Mouse (Mus musculus) MEL (cell line): ENCODE data around the gene Zfp280c. TPM values are rescaled to one million over a fixed set of nuclear protein-coding genes. Genes with fewer than 3 reads are reported as not detected.

Source experiments
- DNase-seq: peaks from one replicate; pipeline ENCODE4 v3.0.0; 2011; ENCODE audit warnings: low read depth, low spot score
- H3K27ac ChIP-seq: 2 replicates; pipeline ENCODE4 v1.5.1; 2012; ENCODE audit warnings: low read depth, mild to moderate bottlenecking, control low read depth, low read length, moderate library complexity; ENCODE audit not compliant: control insufficient read depth
- H3K27me3 ChIP-seq, 2 experiments: fragments of 150-350 bp in 1 of 2; sonication (generic) in 1 of 2; 2 replicates each; pipeline ENCODE4 v1.6.1; 2012; ENCODE audit warnings: low read length in 2 of 2, mild to moderate bottlenecking in 2 of 2, improper control_type of control experiment in 1 of 2, moderate library complexity in 1 of 2; ENCODE audit not compliant: insufficient read depth in 2 of 2, control insufficient read depth in 1 of 2
- H3K36me3 ChIP-seq, 2 experiments: 2 replicates each; pipeline ENCODE4 v1.6.1; 2012 to 2014; ENCODE audit warnings: low read length in 2 of 2, improper control_type of control experiment in 1 of 2, inconsistent platforms in 1 of 2, mild to moderate bottlenecking in 1 of 2; ENCODE audit not compliant: insufficient read depth in 2 of 2, control insufficient read depth in 1 of 2
- H3K4me1 ChIP-seq, 2 experiments: fragments of 150-350 bp in 1 of 2; sonication (generic) in 1 of 2; 2 replicates each; pipeline ENCODE4 v1.6.1; 2012; ENCODE audit warnings: low read length in 2 of 2, improper control_type of control experiment in 1 of 2, mild to moderate bottlenecking in 1 of 2; ENCODE audit not compliant: insufficient read depth in 2 of 2, control insufficient read depth in 1 of 2
- H3K4me3 ChIP-seq, 2 experiments: fragments of 150-350 bp in 1 of 2; sonication (generic) in 1 of 2; 2 replicates each; pipeline ENCODE4 v1.5.1; 2012; ENCODE audit warnings: low read depth in 2 of 2, low read length in 2 of 2, mild to moderate bottlenecking in 2 of 2, moderate library complexity in 2 of 2, control low read depth in 1 of 2, improper control_type of control experiment in 1 of 2; ENCODE audit not compliant: control insufficient read depth in 1 of 2, insufficient read depth in 1 of 2
- H3K79me2 ChIP-seq: 2 replicates; pipeline ENCODE4 v1.6.1; 2012; ENCODE audit warnings: mild to moderate bottlenecking, low read length, moderate library complexity; ENCODE audit not compliant: control insufficient read depth, poor library complexity, insufficient read depth
- H3K9ac ChIP-seq: 2 replicates; pipeline ENCODE4 v1.6.1; 2012; ENCODE audit warnings: low read depth, mild to moderate bottlenecking, control low read depth, low read length, moderate library complexity; ENCODE audit not compliant: control insufficient read depth, poor library complexity, severe bottlenecking
- H3K9me3 ChIP-seq: fragments of 150-350 bp; sonication (generic); replicated peaks from 2 replicates; pipeline ENCODE4 v1.6.1; 2012; ENCODE audit warnings: mild to moderate bottlenecking, low read length, improper control_type of control experiment, moderate library complexity; ENCODE audit not compliant: insufficient read depth
- BHLHE40 ChIP-seq: IDR thresholded peaks from 2 replicates; pipeline ENCODE4 v1.6.1; 2012; ENCODE audit warnings: low read depth, mild to moderate bottlenecking, inconsistent platforms, low read length, improper control_type of control experiment, borderline replicate concordance
- CHD2 ChIP-seq: IDR thresholded peaks from 2 replicates; pipeline ENCODE4 v1.6.1; 2011; ENCODE audit warnings: low read length, improper control_type of control experiment
- CTCF ChIP-seq, 3 experiments: IDR thresholded peaks in 2 of 3; conservative IDR thresholded peaks in 1 of 3; 2 replicates each; pipeline ENCODE4 v1.5.1; 2011 to 2012; ENCODE audit warnings: low read length in 3 of 3, low read depth in 2 of 3, mild to moderate bottlenecking in 2 of 3, improper control_type of control experiment in 1 of 3, inconsistent platforms in 1 of 3, mixed read lengths in 1 of 3, moderate library complexity in 1 of 3; ENCODE audit not compliant: control insufficient read depth in 1 of 3, insufficient read depth in 1 of 3, poor library complexity in 1 of 3, severe bottlenecking in 1 of 3
- E2F4 ChIP-seq: IDR thresholded peaks from 2 replicates; pipeline ENCODE4 v1.6.1; 2011; ENCODE audit warnings: low read depth, low read length, improper control_type of control experiment, borderline replicate concordance
- ELF1 ChIP-seq: IDR thresholded peaks from 2 replicates; pipeline ENCODE4 v1.6.1; 2014; ENCODE audit warnings: low read depth, mild to moderate bottlenecking, inconsistent platforms, low read length, improper control_type of control experiment, moderate library complexity
- EP300 ChIP-seq, 2 experiments: IDR thresholded peaks; 2 replicates each; pipeline ENCODE4 v1.6.1; 2011; ENCODE audit warnings: improper control_type of control experiment in 2 of 2, low read length in 2 of 2, low read depth in 1 of 2, mild to moderate bottlenecking in 1 of 2
- ETS1 ChIP-seq: IDR thresholded peaks from 2 replicates; pipeline ENCODE4 v1.6.1; 2012; ENCODE audit warnings: low read depth, mild to moderate bottlenecking, inconsistent platforms, low read length, improper control_type of control experiment, moderate library complexity
- GABPA ChIP-seq: IDR thresholded peaks from 2 replicates; pipeline ENCODE4 v1.6.1; 2012; ENCODE audit warnings: low read depth, mild to moderate bottlenecking, inconsistent platforms, low read length, improper control_type of control experiment, moderate library complexity
- JUND ChIP-seq: IDR thresholded peaks from 2 replicates; pipeline ENCODE4 v1.6.1; 2011; ENCODE audit warnings: low read depth, mild to moderate bottlenecking, improper control_type of control experiment, low read length
- KAT2A ChIP-seq: conservative IDR thresholded peaks from 2 replicates; pipeline ENCODE4 v1.6.1; 2012; ENCODE audit warnings: low read depth, low read length, improper control_type of control experiment, inconsistent platforms
- MAFK ChIP-seq: IDR thresholded peaks from 2 replicates; pipeline ENCODE4 v1.6.1; 2011; ENCODE audit warnings: low read depth, mild to moderate bottlenecking, low read length, improper control_type of control experiment, borderline replicate concordance
- MAX ChIP-seq: IDR thresholded peaks from 2 replicates; pipeline ENCODE4 v1.6.1; 2011; ENCODE audit warnings: low read length, improper control_type of control experiment
- MEF2A ChIP-seq: IDR thresholded peaks from 2 replicates; pipeline ENCODE4 v1.6.1; 2014; ENCODE audit warnings: low read depth, mild to moderate bottlenecking, inconsistent platforms, low read length, improper control_type of control experiment; ENCODE audit not compliant: poor library complexity, insufficient replicate concordance, severe bottlenecking; ENCODE audit errors: extremely low read depth
- MXI1 ChIP-seq: IDR thresholded peaks from 2 replicates; pipeline ENCODE4 v1.6.1; 2011; ENCODE audit warnings: mild to moderate bottlenecking, low read depth, low read length, improper control_type of control experiment
- MYB ChIP-seq: IDR thresholded peaks from 2 replicates; pipeline ENCODE4 v1.6.1; 2011; ENCODE audit warnings: mild to moderate bottlenecking, low read depth, low read length, improper control_type of control experiment
- MYC ChIP-seq: IDR thresholded peaks from 2 replicates; pipeline ENCODE4 v1.6.1; 2011; ENCODE audit warnings: low read depth, mild to moderate bottlenecking, low read length, improper control_type of control experiment, moderate library complexity
- NELFE ChIP-seq: IDR thresholded peaks from 2 replicates; pipeline ENCODE4 v1.6.1; 2011; ENCODE audit warnings: low read depth, low read length, improper control_type of control experiment
- NRF1 ChIP-seq: IDR thresholded peaks from 2 replicates; pipeline ENCODE4 v1.6.1; 2014; ENCODE audit warnings: low read depth, mild to moderate bottlenecking, inconsistent platforms, low read length, improper control_type of control experiment, moderate library complexity; ENCODE audit not compliant: poor library complexity, insufficient read depth, severe bottlenecking
- POLR2A ChIP-seq, 2 experiments: IDR thresholded peaks; 2 replicates each; pipeline ENCODE4 v1.6.1; 2011 to 2012; ENCODE audit warnings: low read length in 2 of 2, mild to moderate bottlenecking in 2 of 2, control low read depth in 1 of 2, improper control_type of control experiment in 1 of 2, low read depth in 1 of 2, moderate library complexity in 1 of 2; ENCODE audit not compliant: control insufficient read depth in 1 of 2, insufficient read depth in 1 of 2, poor library complexity in 1 of 2
- POLR2AphosphoS2 ChIP-seq: IDR thresholded peaks from 2 replicates; pipeline ENCODE4 v1.6.1; 2011; ENCODE audit warnings: low read length, improper control_type of control experiment
- POLR2AphosphoS5 ChIP-seq: IDR thresholded peaks from 2 replicates; pipeline ENCODE4 v1.6.1; 2012; ENCODE audit warnings: low read depth, borderline replicate concordance, mild to moderate bottlenecking, inconsistent platforms, low read length, moderate library complexity, mixed read lengths
- RAD21 ChIP-seq: IDR thresholded peaks from 2 replicates; pipeline ENCODE4 v1.6.1; 2011; ENCODE audit warnings: mild to moderate bottlenecking, low read depth, low read length, improper control_type of control experiment
- RCOR1 ChIP-seq: IDR thresholded peaks from 2 replicates; pipeline ENCODE4 v1.6.1; 2012; ENCODE audit warnings: low read depth, mild to moderate bottlenecking, inconsistent platforms, low read length, improper control_type of control experiment
- SMC3 ChIP-seq: IDR thresholded peaks from 2 replicates; pipeline ENCODE4 v1.6.1; 2011; ENCODE audit warnings: low read depth, low read length, improper control_type of control experiment
- TAL1 ChIP-seq: IDR thresholded peaks from 2 replicates; pipeline ENCODE4 v1.6.1; 2012; ENCODE audit warnings: mild to moderate bottlenecking, inconsistent platforms, low read length, moderate library complexity, mixed read lengths
- TCF12 ChIP-seq: IDR thresholded peaks from 2 replicates; pipeline ENCODE4 v1.6.1; 2014; ENCODE audit warnings: low read depth, mild to moderate bottlenecking, inconsistent platforms, low read length, improper control_type of control experiment, moderate library complexity
- UBTF ChIP-seq: IDR thresholded peaks from 2 replicates; pipeline ENCODE4 v1.6.1; 2012; ENCODE audit warnings: low read depth, mild to moderate bottlenecking, inconsistent platforms, low read length, improper control_type of control experiment, moderate library complexity, borderline replicate concordance; ENCODE audit not compliant: insufficient read depth
- USF1 ChIP-seq: IDR thresholded peaks from 2 replicates; pipeline ENCODE4 v1.6.1; 2014; ENCODE audit warnings: low read depth, mild to moderate bottlenecking, inconsistent platforms, low read length, improper control_type of control experiment, moderate library complexity
- USF2 ChIP-seq, 2 experiments: IDR thresholded peaks; 2 replicates each; pipeline ENCODE4 v1.6.1; 2011 to 2012; ENCODE audit warnings: improper control_type of control experiment in 2 of 2, low read length in 2 of 2, borderline replicate concordance in 1 of 2, inconsistent platforms in 1 of 2, low read depth in 1 of 2, mild to moderate bottlenecking in 1 of 2; ENCODE audit not compliant: insufficient read depth in 1 of 2
- ZKSCAN1 ChIP-seq: IDR thresholded peaks from 2 replicates; pipeline ENCODE4 v1.6.1; 2012; ENCODE audit warnings: low read depth, mild to moderate bottlenecking, inconsistent platforms, low read length, improper control_type of control experiment, moderate library complexity
- ZMIZ1 ChIP-seq: IDR thresholded peaks from 2 replicates; pipeline ENCODE4 v1.6.1; 2012; ENCODE audit warnings: low read depth, mild to moderate bottlenecking, inconsistent platforms, low read length, improper control_type of control experiment, moderate library complexity
- ZNF384 ChIP-seq: IDR thresholded peaks from 2 replicates; pipeline ENCODE4 v1.6.1; 2012; ENCODE audit warnings: low read depth, mild to moderate bottlenecking, inconsistent platforms, low read length, improper control_type of control experiment
- polyA plus RNA-seq, 2 experiments: library from polyadenylated mRNA; stranded (reverse) in 1 of 2; unstranded in 1 of 2; fragments of >175 nt in 1 of 2; fragments of >200 nt in 1 of 2; gene quantifications; 2 replicates each; pipeline versions ENCODE4 v1.2.1 to v1.2.4; 2012; ENCODE audit warnings: low replicate concordance in 2 of 2, low read depth in 1 of 2; ENCODE audit not compliant: insufficient read length in 2 of 2, insufficient read depth in 1 of 2, missing spikeins in 1 of 2
- total RNA-seq: library from RNA; depleted of rRNA; stranded (reverse); fragments of 300-350 nt; gene quantifications from 2 replicates; pipeline ENCODE4 v1.2.3, GENCODE M21; 2012

The Zfp280c gene
- total and polyA plus RNA-seq, 3 experiments: 14.2 to 16.7 TPM; not detected in 1

DNA sequence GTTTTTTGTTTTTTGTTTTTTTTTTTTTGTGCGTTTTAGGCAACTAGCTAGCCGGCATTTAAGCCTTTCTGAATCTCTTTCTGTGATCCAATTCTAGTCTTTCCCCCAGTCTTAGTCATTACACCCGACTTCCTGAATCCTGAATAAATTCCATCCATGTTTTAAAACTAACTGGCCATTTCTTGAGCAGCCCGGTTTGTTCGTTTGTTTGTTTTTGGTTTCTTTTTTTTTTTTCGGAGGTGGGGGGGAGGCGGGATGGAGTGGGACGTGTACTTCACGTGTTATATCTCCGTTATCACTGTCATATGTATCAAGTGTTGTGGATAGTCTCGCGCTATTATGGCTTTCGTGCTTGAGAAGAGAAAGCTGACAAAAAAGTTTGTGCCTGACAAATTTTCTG is 80.5 kb downstream of the Zfp280c start (continued):
- TF ChIP-seq NRF1 (no peak), ZKSCAN1 (no peak), USF2 (IDR thresholded peaks at IDR 0.05; ENCODE audit: borderline replicate concordance in 1 of 2, insufficient read depth in 1 of 2, low read depth in 1 of 2, low read length in 2 of 2) (no peak), TCF12 (0 out of 2 replicates have a peak, but pooled peaks have one; percentile 10), MYB (no peak), POLR2AphosphoS5 (no peak), CTCF (IDR thresholded peaks at IDR 0.05 in 2 of 3, conservative IDR thresholded peaks at IDR 0.05 in 1 of 3; ENCODE audit: control insufficient read depth in 1 of 3, insufficient read depth in 1 of 3, low read depth in 2 of 3, low read length in 3 of 3, poor library complexity in 1 of 3, severe bottlenecking in 1 of 3) (no peak), MEF2A (no peak), NELFE (peak; percentile 35)

DNA sequence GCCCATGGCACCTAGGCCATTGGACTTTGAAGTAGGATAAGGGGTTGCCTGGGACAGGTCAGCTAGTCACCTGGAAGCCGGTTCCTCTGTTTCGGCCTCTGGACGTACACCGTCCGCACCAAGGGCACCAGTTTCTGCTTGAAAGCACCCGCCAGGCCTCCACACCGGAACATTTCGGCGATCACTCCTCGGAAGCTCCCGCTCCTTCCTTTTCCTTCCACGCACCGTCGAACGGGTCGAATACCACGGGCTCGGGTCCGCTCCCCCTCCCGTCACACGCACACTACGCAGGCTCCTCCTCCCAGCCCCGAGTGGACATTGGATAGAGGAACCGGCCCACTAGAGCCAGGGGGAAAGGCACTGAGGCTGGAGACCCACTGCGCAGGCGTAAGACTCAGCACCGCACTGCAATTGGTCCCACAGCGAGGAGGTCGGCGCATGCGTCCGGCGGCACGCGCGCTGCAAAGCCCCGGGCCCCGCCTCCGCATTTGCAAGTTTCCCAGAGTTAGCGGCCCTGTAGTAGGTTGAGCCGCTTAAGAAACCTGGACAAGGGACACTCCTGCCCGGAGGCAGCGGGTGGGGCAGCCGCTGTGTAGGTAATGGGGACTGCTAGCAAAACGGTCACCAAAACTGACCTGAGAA is 81.0 kb downstream of the Zfp280c start, which contains the start of gene Aifm1:
Aifm1 (minus strand) TSS at position 398 of the 642 bp plus-strand sequence.
- H3K79me2 ChIP-seq: peaks cover 16% of the 10 kb centered on the region
- H3K9ac ChIP-seq: peak within 1 kb of the TSS; percentile 96
- H3K27ac ChIP-seq: peak within 1 kb of the TSS; percentile 90
- peak within 1 kb of the TSS; percentile 85 to 96 for H3K4me3 ChIP-seq
- peaks cover 5 to 6% of the 10 kb centered on the region in 2 experiments; a peak in 3 of 4 replicates for H3K4me1 ChIP-seq
- H3K36me3 ChIP-seq: peaks cover 0 to 10% of the 10 kb centered on the region in 2 experiments; a peak in 2 of 4 replicates
- no peaks in the 10 kb centered on the region for H3K27me3 ChIP-seq
- H3K9me3 ChIP-seq: no peaks in the 10 kb centered on the region
- peak; percentile 95 for DNase-seq
- TF ChIP-seq NRF1 (peak; percentile 98), GABPA (no peak), TAL1 (no peak), CHD2 (no peak), USF1 (no peak), UBTF (no peak), EP300 (IDR thresholded peaks at IDR 0.05; ENCODE audit: low read depth in 1 of 2, low read length in 2 of 2) (no peak), MXI1 (peak; percentile 9; the same call in 1 of the 2 replicates), KAT2A (no peak; the same call in 1 of the 2 replicates), ZMIZ1 (peak; percentile 36; the same call in 1 of the 2 replicates), ZKSCAN1 (no peak), E2F4 (no peak), POLR2AphosphoS2 (no peak), JUND (no peak), MAFK (no peak), SMC3 (no peak), ELF1 (no peak), BHLHE40 (no peak), POLR2A (IDR thresholded peaks at IDR 0.05; ENCODE audit: control insufficient read depth in 1 of 2, insufficient read depth in 1 of 2, low read depth in 1 of 2, low read length in 2 of 2, poor library complexity in 1 of 2) (peak; percentile 61 to 66), MAX (no peak), NELFE (peak; percentile 55), TCF12 (no peak), ETS1 (no peak), CTCF (IDR thresholded peaks at IDR 0.05 in 2 of 3, conservative IDR thresholded peaks at IDR 0.05 in 1 of 3; ENCODE audit: control insufficient read depth in 1 of 3, insufficient read depth in 1 of 3, low read depth in 2 of 3, low read length in 3 of 3, poor library complexity in 1 of 3, severe bottlenecking in 1 of 3) (no peak), RCOR1 (no peak), USF2 (IDR thresholded peaks at IDR 0.05; ENCODE audit: borderline replicate concordance in 1 of 2, insufficient read depth in 1 of 2, low read depth in 1 of 2, low read length in 2 of 2) (no peak), RAD21 (no peak), ZNF384 (no peak), MYC (0 out of 2 replicates have a peak, but pooled peaks have one; percentile 12)
